Comparison of ENCODE assay signal across 24 mouse cellular contexts in genomic region chr5:25801744-25802143, GRCm38 (mm10). TPM values are rescaled to one million over a fixed set of nuclear protein-coding genes. Genes with fewer than 3 reads are reported as not detected.
DNase-seq lines count a peak whose midpoint lies in the region; ATAC-seq and TF ChIP-seq lines count a peak whose summit lies in the region.
"Had no signal": no experiment of that assay in that cellular context is flagged by ENCODE, and none has a peak within 500 bp of the region (broad histone marks: within the 10 kb centered on the region; RNA-seq: fewer than 3 reads in every experiment).

No protein-coding gene starts in this region.

- TF ChIP-seq CTCF in layer of hippocampus, adult 2 months (conservative IDR thresholded peaks at IDR 0.05) = no peak

- no peak overlapping the region for H3K4me2 ChIP-seq in forebrain, embryonic 15.5 days (replicated peaks)
- no peak overlapping the region for H3K4me2 ChIP-seq in forebrain, embryonic 11.5 days (ENCODE audit: low read depth, low read length, severe bottlenecking)
- H3K4me2 ChIP-seq: embryonic facial prominence, embryonic 13.5 days; hindbrain, embryonic 15.5 days had no signal

- H3K36me3 ChIP-seq in forebrain, embryonic 15.5 days = no peaks in the 10 kb centered on the region
- no peaks in the 10 kb centered on the region for H3K36me3 ChIP-seq in forebrain, embryonic 11.5 days (ENCODE audit: control insufficient read depth, insufficient read depth, low read length)
- H3K36me3 ChIP-seq: embryonic facial prominence, embryonic 13.5 days; hindbrain, embryonic 15.5 days had no signal

- H3K9me3 ChIP-seq in forebrain, embryonic 15.5 days = no peaks in the 10 kb centered on the region
- no peaks in the 10 kb centered on the region for H3K9me3 ChIP-seq in forebrain, embryonic 11.5 days (ENCODE audit: control insufficient read depth, low read length)
- H3K9me3 ChIP-seq: embryonic facial prominence, embryonic 13.5 days; hindbrain, embryonic 15.5 days had no signal

- no peak overlapping the region for H3K4me3 ChIP-seq in forebrain, embryonic 15.5 days
- no peak overlapping the region for H3K4me3 ChIP-seq in forebrain, embryonic 11.5 days (ENCODE audit: low read depth, low read length)
- H3K4me3 ChIP-seq in layer of hippocampus, adult 2 months = no peak overlapping the region
- H3K4me3 ChIP-seq: embryonic facial prominence, embryonic 13.5 days; erythroblast, embryonic 14.5 days; heart, adult 2 months; hindbrain, embryonic 15.5 days had no signal

- peak; percentile 55; the same call in 1 of the 2 replicates for ATAC-seq in forebrain, embryonic 15.5 days (replicated peaks)
- ATAC-seq in forebrain, embryonic 11.5 days (replicated peaks; ENCODE audit: low FRiP score) = no peak
- ATAC-seq: activated CD4-positive, CD25-positive, alpha-beta regulatory T cell, adult 4 months had no signal

- H3K27ac ChIP-seq in forebrain, embryonic 15.5 days (replicated peaks) = no peak overlapping the region
- no peak overlapping the region for H3K27ac ChIP-seq in forebrain, embryonic 11.5 days (ENCODE audit: low read depth, low read length)
- H3K27ac ChIP-seq in layer of hippocampus, adult 2 months = peak overlapping the region; percentile 29; the same call in 1 of the 2 replicates
- H3K27ac ChIP-seq: embryonic facial prominence, embryonic 13.5 days; heart, adult 2 months; hindbrain, embryonic 15.5 days; stomach, postnatal 0 days had no signal

- DNase-seq in forebrain, embryonic 11.5 days (ENCODE audit: low spot score) = no peak
- peak in 1 of 2 experiments; percentile 31 for DNase-seq in layer of hippocampus, adult 2 months (ENCODE audit: low spot score in 2 of 2)
- DNase-seq in layer of hippocampus, postnatal 14 days (ENCODE audit: low spot score in 2 of 2) = no peak
- DNase-seq in right cerebral cortex, postnatal 14 days = peak; percentile 27
- no peak for DNase-seq in right cerebral cortex, adult 2 months (ENCODE audit: low spot score in 2 of 2)
- DNase-seq in gastrocnemius, postnatal 36 days = no peak
- DNase-seq: adrenal gland, adult 8-10 months; cerebellum, postnatal 36 days; embryo, embryonic 11 days; gastrocnemius, postnatal 14 days; heart, adult 2 months; kidney, adult 2 months; kidney, postnatal 10 days; lung, postnatal 4 days; midbrain, embryonic 14.5 days; thymus, adult 2 months; thymus, postnatal 4 days had no signal

- peaks cover 15% of the 10 kb centered on the region for H3K4me1 ChIP-seq in forebrain, embryonic 15.5 days
- peaks cover 4% of the 10 kb centered on the region; the same call in 1 of the 2 replicates for H3K4me1 ChIP-seq in forebrain, embryonic 11.5 days (replicated peaks; ENCODE audit: control insufficient read depth, insufficient read depth, low read length)
- H3K4me1 ChIP-seq: embryonic facial prominence, embryonic 13.5 days; hindbrain, embryonic 15.5 days had no signal

- intact Hi-C loops in gastrocnemius, postnatal 36 days (cut with DNase I) = no loop called here

- WGBS in forebrain, embryonic 15.5 days = 61% methylated on average over 4 of the region's 4 CpGs
- 62% methylated on average over 4 of the region's 4 CpGs for WGBS in forebrain, embryonic 11.5 days

- H3K27me3 ChIP-seq in forebrain, embryonic 15.5 days = no peaks in the 10 kb centered on the region
- H3K27me3 ChIP-seq in forebrain, embryonic 11.5 days (ENCODE audit: control insufficient read depth, insufficient read depth, low read length) = no peaks in the 10 kb centered on the region
- H3K27me3 ChIP-seq: embryonic facial prominence, embryonic 13.5 days; hindbrain, embryonic 15.5 days had no signal

- no peak overlapping the region for H3K9ac ChIP-seq in forebrain, embryonic 15.5 days (replicated peaks)
- H3K9ac ChIP-seq in forebrain, embryonic 11.5 days (ENCODE audit: low read length) = no peak overlapping the region
- H3K9ac ChIP-seq: embryonic facial prominence, embryonic 13.5 days; hindbrain, embryonic 15.5 days had no signal

RNA-seq across cellular contexts. Expression of gene Actr3b, which starts 41.9 kb away (rescaled TPM):
- 48.7 and 49.3 TPM in 2 replicates for polyA plus RNA-seq in forebrain, embryonic 15.5 days (2015; fragmentation: Nextera tagmentation; extraction: Ambion mirVana)
- 16.1 and 17.4 TPM in 2 replicates for polyA plus RNA-seq in forebrain, embryonic 11.5 days (2014; fragmentation: Nextera tagmentation; extraction: Ambion mirVana)
- total RNA-seq in layer of hippocampus, adult 2 months (2021) = 100 to 1,000 TPM; 136 to 139 TPM
- total RNA-seq in layer of hippocampus, postnatal 14 days (2021) = 100 to 1,000 TPM; 189 to 198 TPM
- total RNA-seq in gastrocnemius, postnatal 36 days (2021) = 1 to 10 TPM; 1.7 to 6.6 TPM
- total RNA-seq: hematopoietic stem cell, adult 5-6 weeks had no signal
- polyA plus RNA-seq: erythroblast, embryonic 14.5 days had no signal

Comparison
In these comparisons a context has a peak if more than half of its experiments do, and no peak if none do; other contexts are left out.
1. RNA of gene Actr3b, which starts 41.9 kb away (total RNA-seq): 189 to 198 TPM in layer of hippocampus, postnatal 14 days and 136 to 139 TPM in layer of hippocampus, adult 2 months; 1.7 to 6.6 TPM in gastrocnemius, postnatal 36 days; every median in the first group is over 10 times any median in the second.